Mouse (Mus musculus) cerebellum, adult 9-10 months (tissue): ENCODE measurements around the gene Ccdc158.

Source experiments
- DNase-seq: peaks from one replicate; pipeline ENCODE4 v3.0.0; 2022

Gene Ccdc158

DNA sequence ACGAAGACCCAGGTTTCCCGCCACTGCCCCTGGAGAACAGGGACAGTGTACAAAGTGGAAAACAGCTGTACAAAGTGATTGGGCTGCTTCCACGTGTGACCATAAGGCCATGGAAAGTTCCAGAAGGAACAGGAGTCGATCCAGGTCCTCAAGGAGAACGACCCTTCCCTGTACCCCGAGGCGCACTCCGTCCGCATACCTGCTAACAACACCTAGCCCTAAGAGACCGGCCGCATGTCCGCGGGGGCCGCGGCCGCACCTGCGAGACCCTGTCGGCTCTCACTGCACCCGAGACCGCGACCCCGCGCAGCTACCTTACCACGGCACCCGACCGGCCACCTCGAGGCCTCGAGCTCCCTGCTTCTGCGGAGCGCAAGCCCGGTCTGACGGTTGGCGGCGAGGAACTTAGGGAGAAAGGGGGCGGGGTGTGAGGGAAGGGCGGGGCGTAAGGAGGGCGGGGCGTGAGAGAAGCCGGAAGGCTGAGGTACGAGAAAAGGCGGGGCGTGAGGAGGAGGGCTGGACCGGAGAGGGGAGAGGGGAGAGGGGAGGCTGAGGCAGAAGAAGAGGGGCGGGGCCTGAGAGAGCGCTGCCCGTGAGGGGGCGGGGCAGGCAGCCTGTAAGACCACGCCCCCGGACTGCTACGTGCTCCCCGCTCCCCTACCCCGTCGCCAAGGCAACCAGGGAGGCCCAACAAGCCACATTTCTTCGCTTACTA is at the start of gene Ccdc158:
TSS of gene Ccdc158 (minus strand) at position 413 of the 715 bp plus-strand sequence.
- no peak for DNase-seq

DNA sequence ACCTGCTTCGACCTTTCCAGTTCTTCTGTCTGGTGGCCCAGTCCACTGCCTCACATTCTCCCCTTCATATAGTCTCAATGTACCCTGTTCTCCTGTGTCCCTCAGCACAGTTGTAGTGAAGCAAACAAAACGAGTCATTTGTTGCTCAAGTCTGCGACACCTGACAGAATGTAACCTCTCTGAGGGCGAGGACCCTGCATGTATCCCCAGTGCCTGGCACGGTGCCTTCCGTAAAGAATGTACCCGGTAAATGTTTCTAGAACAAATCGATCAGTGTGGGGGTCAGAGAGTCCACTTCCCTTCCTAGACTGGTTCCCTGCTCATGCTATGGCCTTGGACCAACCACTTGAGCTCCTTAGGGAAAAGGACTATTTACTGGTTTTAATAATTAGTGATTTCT is 46.5 kb upstream of the Ccdc158 start:
- DNase-seq, result no peak

DNA sequence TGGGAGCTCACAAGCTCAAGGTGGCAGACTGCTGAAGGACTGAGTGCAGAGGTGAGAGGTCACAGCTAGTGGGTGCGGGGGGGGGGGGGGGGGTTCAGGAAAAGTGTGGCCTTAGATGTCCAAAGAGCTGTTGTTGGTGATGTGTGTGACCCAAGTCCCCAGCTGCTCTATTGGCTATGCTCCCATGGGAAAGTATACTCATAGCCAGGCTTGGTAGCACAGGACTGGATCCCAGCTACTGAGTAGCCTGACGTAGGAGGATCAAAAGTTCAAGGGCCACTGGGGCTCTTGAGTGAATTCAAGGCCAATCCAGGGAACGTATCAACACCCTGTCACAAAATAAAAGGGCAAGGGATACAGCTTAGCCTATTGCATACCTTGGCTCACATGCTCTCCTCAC is 43.8 kb upstream of the Ccdc158 start:
- DNase-seq, result no peak

DNA sequence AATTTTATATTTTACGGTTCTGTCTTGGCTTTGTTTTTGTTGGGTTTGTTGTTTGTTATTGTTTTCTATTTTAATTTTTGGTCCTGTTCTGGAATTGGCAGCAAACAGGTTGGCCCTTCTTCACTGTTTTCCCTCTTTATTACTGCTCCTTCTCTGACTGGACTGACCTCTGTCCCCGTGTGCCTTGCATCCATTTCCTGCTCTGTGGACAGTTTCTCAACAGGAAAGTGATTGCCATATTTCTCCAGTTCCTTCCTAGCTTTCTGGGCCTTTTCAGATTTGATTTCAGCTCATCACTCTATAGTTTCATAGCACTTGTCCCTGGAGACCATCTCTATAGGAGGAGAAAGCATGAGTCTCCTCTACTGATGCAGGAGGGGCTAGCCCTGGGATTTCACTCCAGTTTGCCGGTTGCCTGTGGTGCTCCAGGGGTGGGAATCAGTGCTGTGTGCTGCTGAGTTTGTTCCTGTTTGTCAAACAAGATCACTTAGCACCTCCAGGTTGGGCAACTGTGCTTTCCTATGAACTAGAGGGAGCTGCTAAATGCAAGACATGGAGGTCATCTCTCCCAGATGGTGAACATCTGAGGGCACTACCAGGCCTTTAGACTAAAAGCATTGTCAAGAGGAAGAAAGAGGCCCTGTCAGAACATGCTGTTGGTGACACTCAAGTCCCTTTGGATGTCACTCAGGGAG is 42.7 kb upstream of the Ccdc158 start:
- no peak for DNase-seq

DNA sequence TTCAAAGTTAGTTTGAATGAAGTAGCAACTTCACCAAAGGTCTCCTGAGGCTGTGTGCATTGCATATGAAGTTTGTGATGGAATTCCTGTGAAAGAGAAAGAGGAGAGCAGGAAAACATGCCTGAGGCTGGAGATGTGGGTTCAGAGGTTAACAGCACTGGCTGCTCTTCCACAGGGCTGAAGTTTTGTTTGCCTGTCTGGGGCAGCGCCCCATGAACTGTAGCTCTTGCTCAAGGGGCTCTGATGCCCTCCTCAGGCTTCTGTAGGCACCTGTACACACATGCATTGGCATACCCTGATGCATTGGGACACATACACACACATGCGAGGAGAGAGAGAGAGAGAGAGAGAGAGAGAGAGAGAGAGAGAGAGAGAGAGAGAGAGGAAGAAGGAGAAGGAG is 40.8 kb upstream of the Ccdc158 start:
- no peak for DNase-seq

DNA sequence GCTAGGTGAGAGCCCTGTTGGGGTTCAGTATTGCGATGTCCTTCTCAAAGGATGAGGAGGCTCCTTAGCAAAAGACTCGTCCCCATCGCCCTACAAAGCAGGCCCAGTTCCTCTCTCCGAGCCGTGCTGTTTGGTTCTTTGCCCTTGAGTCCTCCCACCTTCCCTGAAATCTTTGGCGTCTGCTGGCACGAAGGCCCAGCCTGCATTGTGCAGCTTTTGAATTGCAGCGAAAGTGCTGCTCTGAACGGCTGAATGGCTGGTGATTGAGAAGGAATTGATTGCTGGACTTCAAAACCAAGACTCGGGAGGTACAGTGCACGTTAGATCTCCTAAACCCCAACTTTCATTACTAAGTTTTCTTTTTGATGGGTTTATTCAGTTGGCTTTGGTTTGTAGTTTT is 40.2 kb upstream of the Ccdc158 start:
- DNase-seq, result no peak

DNA sequence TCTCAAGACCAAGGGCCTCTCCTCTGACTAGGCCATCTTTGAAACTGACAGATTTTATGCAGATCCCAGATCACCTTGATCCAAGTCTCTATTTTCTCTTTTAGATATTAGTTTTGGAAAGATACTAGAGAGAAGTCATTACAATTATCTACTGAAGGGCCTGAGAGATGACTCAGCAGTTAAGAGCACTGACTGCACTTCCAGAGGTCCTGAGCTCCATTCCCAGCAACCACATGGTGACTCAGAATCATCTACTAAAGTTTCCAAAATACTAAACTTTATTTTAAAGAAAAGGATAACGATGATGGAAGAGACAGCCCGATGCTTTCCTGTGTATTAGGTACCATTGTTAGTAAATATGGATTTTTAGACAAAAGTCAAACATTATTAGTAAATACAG is 39.8 kb upstream of the Ccdc158 start:
- no peak for DNase-seq

DNA sequence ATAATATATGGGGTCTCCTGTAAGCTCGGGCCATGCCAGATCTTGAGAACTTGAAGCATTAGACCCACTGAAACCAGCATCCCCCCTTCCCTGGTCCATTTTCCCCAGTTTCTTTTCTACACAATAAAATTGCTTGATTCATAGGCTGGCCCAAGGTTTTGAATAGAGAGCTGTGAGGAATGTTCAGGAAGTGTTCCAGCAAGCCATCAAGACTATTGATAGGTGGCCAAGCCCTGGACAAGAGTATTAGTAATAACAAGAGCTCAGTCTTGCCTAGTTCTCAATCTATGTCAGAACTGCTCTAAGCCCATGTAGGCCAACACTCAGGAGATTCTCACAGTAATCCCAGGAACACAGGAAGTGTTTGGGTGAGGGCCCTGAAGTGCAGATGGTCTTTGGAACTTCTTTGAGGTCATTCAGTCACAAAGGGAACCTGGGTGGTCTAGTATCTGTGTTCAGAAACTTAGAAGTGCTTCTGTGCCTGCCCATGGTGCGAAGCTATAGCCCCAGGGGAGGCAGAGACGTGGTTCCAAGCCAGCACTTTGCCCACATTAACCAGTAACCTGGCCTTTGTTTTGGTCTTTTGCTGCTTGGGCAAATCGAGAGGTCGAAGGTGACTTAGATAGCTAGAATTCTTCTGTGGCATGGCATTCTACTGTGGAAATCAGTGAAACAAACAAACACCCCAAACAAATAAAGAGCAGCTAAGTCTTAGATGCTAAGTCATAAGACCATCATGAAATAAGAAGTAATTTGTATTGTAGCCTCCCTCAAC is 37.7 kb upstream of the Ccdc158 start:
- no peak for DNase-seq

DNA sequence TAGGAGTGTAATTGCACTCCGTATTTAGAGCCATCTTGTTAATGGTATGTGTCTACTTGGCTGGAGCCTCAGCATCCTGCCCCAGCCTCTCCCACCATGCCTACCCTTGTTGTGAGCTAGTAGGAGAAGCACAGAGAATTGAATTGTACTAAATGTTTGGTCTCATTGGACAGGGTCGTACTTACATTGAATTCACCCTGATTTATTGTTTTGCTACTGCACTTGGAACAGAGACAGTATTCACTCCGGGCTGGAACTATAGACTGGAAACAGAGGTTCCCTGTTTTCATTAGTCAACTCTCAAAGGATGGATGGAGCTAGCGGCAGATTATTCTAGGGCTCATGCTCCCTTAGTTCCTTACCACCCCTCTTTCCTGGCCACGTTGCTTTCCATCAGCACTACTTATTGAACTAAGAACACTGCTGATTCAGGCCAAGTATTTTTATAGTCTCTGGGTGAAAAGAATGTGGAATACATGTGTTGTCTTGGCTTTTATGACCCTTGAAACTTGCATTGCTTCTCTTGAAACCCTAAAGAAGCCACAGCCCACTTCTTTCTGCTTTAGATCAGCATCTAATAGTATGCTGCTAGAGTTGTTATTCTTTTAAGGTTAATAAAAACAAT is 36.7 kb upstream of the Ccdc158 start:
- DNase-seq, result no peak

DNA sequence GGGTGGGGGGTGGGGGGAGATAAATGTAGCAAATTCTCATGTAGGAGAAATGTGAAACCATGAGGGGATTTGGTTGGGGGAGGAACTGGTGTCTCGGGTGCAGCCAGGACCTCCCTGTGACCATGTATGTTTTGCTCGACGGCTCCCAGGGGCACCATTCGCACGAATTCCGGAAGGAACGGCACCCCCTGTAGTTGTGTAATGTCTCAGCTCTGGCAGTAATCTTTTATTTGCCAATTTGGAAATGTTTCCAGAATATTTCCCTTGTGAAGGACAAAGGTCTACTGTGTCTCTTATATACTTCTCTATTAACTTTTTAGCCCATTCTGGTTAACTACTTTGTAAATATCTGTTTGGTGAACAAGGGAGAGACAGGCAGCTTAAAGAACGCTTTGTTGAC is 35.7 kb upstream of the Ccdc158 start:
- DNase-seq, result no peak

DNA sequence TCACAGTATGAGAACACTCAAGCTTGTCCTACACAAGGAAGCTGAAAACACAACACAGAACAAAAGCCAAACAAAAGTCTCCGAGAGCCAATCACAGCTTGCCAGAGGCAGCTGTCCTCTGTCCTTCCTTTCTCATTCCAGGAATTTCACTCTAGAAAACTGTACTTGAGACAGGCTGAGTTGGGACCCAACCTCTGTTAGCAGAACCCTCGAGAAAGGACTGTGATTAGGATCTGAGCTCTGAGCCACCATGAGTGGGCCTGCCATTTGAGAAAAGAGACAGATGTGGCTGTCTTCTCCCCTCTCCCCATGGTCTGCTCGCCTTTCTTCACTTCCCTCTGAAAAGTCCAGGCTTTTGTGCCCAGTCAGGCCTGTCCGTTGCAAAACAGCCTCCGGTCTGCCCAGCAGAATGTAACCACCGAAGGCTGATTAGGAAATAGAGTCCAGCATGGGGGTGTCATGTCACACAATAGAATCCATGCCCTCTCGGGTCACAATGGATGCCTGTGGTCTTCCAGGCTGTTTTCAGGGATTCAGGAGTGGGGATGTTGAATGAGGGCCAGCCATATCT is 32.9 kb upstream of the Ccdc158 start:
- DNase-seq, result no peak

DNA sequence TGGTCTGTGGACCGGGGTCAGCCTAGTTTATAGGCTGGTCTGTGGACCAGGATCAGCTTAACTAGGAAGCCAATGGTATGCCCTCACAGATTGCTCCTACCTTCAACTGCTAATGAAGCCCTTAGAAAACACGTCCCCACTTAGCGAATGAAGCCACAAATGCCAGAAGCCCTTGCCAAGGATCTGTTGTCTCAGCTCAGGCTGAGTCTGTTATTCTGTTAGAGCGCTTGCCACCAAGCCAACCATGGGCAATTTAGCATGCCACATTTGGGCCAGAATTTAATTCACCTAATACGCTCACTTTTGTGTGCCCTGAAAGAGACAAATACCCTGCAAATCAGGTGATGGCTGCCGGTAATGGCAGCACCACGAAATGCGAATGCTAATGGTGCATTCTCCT is 28.6 kb upstream of the Ccdc158 start:
- DNase-seq, result no peak

DNA sequence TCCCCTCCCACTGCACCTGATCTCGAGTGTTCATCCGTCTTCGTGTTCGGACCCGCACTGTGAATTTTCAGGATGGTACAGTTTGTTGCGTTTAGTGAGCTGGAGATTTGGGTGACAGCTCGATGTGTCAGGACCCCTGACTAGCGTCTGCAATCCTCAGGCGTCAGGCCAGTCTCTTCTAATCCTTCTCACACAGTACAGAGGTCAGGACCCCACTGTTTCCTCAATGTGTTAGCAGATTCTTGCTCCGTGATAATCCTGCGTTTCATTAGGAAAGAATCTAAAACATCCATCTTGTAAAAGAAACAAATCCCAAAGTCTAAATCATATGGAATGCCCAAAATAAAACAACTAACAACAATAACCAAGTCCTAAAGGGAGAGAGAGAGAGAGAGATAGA is 26.7 kb upstream of the Ccdc158 start:
- DNase-seq, result no peak

DNA sequence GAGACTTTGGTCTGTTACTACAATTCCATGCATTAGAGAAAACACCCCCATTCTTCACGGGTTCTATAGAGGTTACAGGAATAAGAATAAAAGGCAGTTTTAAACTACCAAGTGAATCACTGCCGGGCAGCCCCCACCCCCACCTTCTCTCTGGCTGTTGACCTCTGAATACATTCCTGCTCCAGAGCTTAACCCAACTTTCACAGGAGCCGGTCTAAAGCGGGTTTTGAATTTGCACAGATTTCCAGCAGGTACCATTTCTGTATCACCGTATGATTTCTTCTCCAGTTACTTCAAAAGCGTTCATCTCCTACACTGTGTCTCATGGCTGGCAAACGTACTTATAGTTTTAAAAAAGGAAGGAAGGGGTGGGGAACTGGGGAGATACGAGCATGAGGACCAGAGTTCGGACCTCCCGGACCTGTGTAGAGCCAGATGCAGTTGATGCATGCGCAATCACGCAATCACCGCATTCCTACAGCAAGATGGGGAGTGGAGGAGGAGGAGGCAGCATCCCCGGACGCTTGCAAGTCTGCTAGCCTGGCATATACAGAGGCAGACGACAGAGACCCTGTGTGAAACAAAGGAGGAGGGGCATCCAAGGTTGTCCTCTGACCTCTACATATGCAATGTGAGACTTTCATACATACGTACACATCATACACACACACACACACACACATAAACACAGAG is 23.9 kb upstream of the Ccdc158 start:
- DNase-seq, result no peak

DNA sequence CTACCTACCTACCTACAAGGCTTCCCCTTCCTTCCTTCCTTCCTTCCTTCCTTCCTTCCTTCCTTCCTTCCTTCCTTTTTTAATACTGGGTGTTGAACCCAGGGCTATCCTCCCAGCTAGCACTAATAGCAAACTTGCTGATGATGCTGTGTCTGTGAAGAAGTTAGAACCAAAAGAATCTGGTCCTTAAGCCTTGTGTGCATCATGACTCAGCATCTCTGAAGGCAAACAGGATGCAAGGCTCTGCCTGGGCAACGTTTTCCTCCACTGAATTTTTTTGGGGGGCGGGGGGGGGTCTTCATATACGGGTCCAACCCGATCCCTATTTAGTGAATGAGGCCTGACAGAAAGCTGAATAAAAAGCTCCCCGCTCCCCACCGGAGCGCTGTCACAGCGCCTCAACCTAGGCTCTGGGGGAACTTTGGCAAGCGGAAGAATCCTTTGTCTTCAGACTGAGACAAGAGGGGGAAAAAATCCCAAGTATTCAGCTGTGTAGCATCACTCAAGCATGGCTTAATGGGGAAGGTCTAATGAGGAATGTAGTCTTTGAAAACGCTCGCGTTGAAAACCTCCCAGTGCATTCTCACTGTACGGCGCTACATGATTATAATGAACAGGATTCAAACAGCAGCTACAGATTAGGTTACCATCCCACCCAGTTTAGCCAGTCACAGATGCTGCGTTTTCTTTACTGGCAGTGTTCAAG is 23.2 kb upstream of the Ccdc158 start:
- no peak for DNase-seq

DNA sequence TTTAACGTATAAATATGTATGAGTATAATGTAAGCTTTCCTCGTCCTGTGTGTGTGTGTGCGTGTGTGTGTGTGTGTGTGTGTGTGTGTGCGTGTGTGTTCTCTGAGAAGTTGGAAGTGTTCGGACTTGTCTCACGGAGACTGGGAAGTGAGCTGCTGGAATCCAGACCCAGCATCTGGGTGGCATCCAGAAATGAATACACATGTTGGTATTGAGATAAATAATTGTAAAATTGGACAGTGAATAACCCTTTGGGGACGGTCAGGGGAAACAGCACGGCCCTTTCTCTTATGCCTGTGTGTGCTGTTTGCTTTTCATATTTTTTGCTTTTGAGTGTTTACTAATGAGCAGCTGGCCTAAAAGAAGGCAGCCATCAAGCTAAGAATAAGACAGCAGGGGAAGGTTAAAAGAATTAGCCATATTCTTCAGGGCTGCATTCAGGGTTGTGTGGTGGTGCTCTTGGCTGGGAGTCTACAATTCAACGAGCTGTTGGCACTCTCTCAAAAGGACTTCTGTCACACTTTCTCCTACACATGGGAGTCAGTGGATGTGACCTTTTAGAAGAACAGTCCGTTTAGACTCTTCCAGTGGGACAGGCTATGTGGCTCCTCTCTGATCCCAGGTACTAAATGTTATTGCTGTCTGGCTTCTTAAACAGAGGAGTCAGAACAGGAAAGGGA is 19.4 kb upstream of the Ccdc158 start:
- no peak for DNase-seq

DNA sequence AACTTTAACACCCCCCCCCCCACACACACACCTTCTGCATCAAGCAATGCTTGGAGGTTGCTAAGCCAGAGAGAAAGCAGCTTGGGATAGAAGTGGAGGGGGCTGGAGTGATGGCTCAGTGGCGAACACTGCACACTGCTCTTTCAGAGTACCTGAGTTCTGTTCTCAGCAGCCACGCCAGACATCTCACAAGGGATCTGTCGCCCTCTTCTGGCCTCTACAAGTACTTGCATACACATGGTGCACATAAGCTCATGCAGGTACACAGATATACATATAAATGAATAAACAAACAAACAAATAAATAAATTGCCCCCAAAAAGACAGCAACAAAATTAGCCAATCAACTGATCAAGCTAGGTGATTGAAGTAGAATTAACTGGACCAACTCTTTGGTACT is 18.7 kb upstream of the Ccdc158 start:
- no peak for DNase-seq

DNA sequence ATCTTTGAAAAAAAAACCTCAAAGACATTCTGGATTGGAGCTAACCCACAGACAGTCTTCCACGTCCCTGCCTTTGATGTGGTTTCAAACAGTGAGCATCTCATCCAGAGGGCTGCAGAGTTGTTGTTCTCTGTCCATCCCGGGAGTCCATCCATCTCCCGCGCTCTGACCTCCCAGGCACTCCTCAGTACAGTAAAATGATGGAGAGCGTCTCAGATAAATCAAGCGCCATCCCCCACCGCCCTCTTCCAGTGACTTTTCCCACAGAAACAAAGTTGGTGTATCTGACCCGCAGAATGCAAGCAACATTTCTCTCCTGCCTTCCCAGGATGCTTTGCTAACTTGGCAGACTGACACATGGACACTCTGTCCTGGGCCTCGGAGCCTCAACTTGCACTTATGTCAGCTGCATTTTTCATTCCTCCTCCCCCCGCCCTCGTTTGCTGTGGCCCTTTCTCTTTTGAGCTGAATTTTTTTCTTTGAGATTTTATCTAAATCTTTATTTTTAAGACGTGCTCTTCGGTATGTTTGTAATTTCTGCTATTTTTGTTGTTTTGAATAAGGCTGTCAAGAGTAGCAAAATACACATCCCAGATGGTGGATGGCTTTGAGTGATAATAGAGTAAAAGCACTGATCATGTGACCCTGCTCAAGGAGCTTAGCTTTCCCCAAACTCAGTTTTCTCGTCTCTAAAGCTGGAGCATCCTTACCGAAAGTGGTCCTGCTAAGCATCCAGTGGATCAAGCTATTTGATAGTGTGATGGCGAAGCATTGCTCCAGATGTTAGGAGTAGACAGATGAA is 17.3 kb upstream of the Ccdc158 start:
- DNase-seq, result no peak

DNA sequence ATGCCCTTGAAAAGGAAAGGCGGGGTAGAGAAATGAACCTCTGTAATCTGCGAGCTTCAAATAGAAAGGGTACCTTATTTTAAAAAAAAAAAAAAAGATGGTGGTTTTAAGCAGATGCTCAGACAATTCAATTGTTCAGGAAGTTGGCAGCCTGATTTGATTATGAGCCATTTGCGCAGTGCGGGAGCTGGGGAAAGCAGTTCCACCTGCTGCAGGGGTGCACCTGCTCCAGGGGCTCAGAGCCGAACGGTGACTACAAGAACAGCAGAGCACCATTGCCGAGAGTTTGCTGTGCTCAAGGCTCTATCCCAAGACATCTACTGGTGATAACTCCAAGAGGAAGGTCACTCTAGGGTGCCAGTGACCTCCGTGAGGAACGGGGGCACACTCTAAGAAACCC is 13.5 kb upstream of the Ccdc158 start:
- DNase-seq, result no peak

DNA sequence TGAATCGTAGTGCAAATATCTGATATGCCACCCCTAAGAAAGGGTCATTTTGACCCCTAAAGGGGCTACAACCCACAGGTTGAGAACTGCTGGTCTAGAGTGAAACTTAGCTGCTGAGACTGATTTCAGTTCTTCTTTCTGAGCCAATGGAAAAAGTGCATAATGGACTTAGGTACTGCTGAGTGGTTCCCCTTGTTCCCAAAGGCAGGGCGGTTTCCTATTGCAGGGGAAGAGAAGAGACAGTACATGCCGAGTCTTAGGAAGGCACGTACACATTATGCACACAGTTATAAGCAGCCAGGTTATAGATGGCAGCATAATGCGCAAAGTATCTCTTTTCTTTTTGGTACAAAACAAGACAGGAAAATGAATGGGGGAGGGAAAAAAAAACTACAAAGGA is 13.1 kb upstream of the Ccdc158 start:
- no peak for DNase-seq
